Mouse (Mus musculus) large intestine, adult 2 months (tissue): Measurements from ENCODE around the gene Rps15. TPM values are rescaled to one million over a fixed set of nuclear protein-coding genes. Genes with fewer than 3 reads are reported as not detected.

Experiments used
- DNase-seq: peaks from one replicate; pipeline ENCODE4 v3.0.0-alpha.2; 2012; ENCODE audit warnings: low read depth, low spot score
- WGBS: fragments of 180-500 bp; shearing (Covaris S2); methylation state at CpG from one replicate; pipeline ENCODE4 v1.1.7; 2018; 5-methylcytosine and 5-hydroxymethylcytosine counted together
- polyA plus RNA-seq: library from polyadenylated mRNA; depleted of rRNA; stranded (reverse); fragments of >200 nt; gene quantifications from 2 replicates; pipeline ENCODE4 v1.2.3, GENCODE M21; 2012

The Rps15 gene
- polyA plus RNA-seq, 1 experiment: 1,622 TPM

GRCm38 (mm10) chr10:80259861-80260641 lies 32.2 kb upstream of the Rps15 start:
- 16% methylated on average over 19 of the region's 19 CpGs for WGBS
- DNase-seq: no peak

- DNase-seq: peak; percentile 91
- under 1% methylated on average over 49 of the region's 49 CpGs for WGBS
These were observed 31.3 kb upstream of the Rps15 start, which contains the start of the genes Gamt and Dazap1 for GRCm38 (mm10) chr10:80260642-80261584. Gamt (minus strand) TSS chr10:80261012. Dazap1 (plus strand) TSS chr10:80261486.

GRCm38 (mm10) chr10:80261585-80261968 lies 30.7 kb upstream of the Rps15 start:
- peak; percentile 98 for DNase-seq
- 0% methylated on average over 14 of the region's 14 CpGs for WGBS

GRCm38 (mm10) chr10:80262169-80262568 lies 30.1 kb upstream of the Rps15 start:
- no peak for DNase-seq
- 43% methylated on average over 12 of the region's 12 CpGs for WGBS

- 90% methylated on average over 10 of the region's 10 CpGs for WGBS
- DNase-seq: no peak
These were observed 29.4 kb upstream of the Rps15 start for GRCm38 (mm10) chr10:80262776-80263365.

GRCm38 (mm10) chr10:80264341-80265148 lies 27.7 kb upstream of the Rps15 start:
- WGBS: under 1% methylated on average over 81 of the region's 81 CpGs

GRCm38 (mm10) chr10:80265149-80265486 lies 27.1 kb upstream of the Rps15 start:
- DNase-seq: no peak
- WGBS: under 1% methylated on average over 18 of the region's 18 CpGs

More at GRCm38 (mm10) chr10:80264341-80265148, 27.7 kb upstream of the Rps15 start:
- DNase-seq: peak; percentile 91

- DNase-seq: no peak
- 84% methylated on average over 2 of the region's 2 CpGs for WGBS
These were observed 22.2 kb upstream of the Rps15 start for GRCm38 (mm10) chr10:80270099-80270498.

- DNase-seq: no peak
- WGBS: 24% methylated on average over 6 of the region's 6 CpGs
These were observed 21.5 kb upstream of the Rps15 start for GRCm38 (mm10) chr10:80270734-80271181.

GRCm38 (mm10) chr10:80271186-80271843 lies 20.9 kb upstream of the Rps15 start:
- 69% methylated on average over 5 of the region's 5 CpGs for WGBS
- DNase-seq: no peak

GRCm38 (mm10) chr10:80271870-80272585 lies 20.2 kb upstream of the Rps15 start:
- no peak for DNase-seq
- WGBS: 59% methylated on average over 8 of the region's 8 CpGs

GRCm38 (mm10) chr10:80273847-80274246 lies 18.4 kb upstream of the Rps15 start:
- DNase-seq: no peak
- 87% methylated on average over 3 of the region's 3 CpGs for WGBS

GRCm38 (mm10) chr10:80276238-80276637 lies 16.0 kb upstream of the Rps15 start:
- no peak for DNase-seq
- WGBS: 58% methylated on average over 5 of the region's 5 CpGs

GRCm38 (mm10) chr10:80278390-80278789 lies 13.9 kb upstream of the Rps15 start:
- WGBS: 94% methylated on average over 9 of the region's 9 CpGs
- no peak for DNase-seq

- 83% methylated on average over 12 of the region's 12 CpGs for WGBS
- no peak for DNase-seq
These were observed 13.0 kb upstream of the Rps15 start for GRCm38 (mm10) chr10:80279273-80279672.

- 39% methylated on average over 7 of the region's 7 CpGs for WGBS
- no peak for DNase-seq
These were observed 10.9 kb upstream of the Rps15 start for GRCm38 (mm10) chr10:80281304-80281703.

- no peak for DNase-seq
- 27% methylated on average over 8 of the region's 8 CpGs for WGBS
These were observed 10.3 kb upstream of the Rps15 start for GRCm38 (mm10) chr10:80281921-80282371.
